Mouse (Mus musculus): ENCODE measurements around the gene Olfr551. TPM values are rescaled to one million over a fixed set of nuclear protein-coding genes. Genes with fewer than 3 reads are reported as not detected.

Gene Olfr551
- not detected in 2 replicates for polyA plus RNA-seq (2012; rRNA removed)

DNA sequence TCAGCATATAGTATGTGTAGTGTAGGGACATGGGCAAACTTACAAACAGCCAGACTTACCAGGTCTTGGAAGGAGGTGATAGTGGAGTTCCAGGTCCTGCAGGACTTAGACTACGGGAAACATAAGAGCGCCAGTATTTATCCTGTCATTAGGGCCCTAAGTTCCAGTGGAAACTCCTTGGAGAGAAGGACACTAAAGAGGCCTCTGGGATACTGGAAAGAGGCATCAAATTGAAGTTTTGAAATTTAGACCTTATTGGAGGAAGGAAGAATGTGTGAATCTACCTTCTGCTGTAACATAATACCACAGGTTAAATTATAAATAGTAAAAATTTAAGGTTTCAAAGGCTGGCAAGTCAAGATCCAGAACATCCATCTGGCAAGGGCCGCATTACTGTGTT lies at the start of gene Olfr551:
Olfr551 (minus strand) TSS at position 101 of the 400 bp plus-strand sequence.

DNA sequence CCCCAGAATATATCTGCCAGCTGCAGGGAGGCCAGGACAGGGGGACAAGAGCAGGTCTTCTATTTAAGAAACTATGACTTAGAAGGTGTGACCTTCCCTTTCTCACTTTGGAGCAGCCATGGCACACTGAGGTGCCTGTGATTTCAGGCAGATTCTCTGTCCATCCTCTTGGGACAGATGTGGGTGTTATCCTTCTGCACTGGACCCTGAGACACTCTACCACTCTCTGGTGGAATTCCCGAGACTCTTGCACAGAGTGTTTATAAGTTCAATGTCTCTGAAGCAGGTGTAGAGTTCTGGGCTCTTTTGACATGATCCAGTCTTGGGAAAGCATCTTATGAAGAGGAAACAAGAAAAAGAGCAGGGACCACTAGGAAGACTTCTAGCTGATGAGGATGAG lies 46.4 kb upstream of the Olfr551 start, which contains the start of gene Olfr554:
Olfr554 (plus strand) TSS at position 301 of the 400 bp plus-strand sequence.

DNA sequence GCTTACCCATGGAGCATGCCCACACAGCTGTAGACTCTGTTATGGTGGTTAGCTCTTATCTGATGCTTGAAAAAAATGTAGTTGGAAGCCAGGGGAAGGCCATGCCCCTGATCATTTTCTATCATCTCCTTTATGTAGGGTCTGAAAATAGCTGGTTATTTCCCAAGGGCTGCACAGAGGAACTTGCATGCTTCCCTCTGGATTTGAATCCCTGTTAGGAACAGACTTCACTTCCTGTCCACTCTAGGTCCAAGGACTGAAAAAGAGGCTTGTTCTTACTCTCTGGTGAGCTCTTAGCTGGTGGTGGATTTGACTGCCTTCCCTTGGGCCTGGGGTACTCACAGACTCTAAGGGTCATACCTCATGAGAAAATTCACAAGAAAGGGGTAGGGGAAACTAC lies 26.4 kb upstream of the Olfr551 start, which contains the start of gene Olfr553:
Olfr553 (minus strand) TSS at position 101 of the 400 bp plus-strand sequence.

DNA sequence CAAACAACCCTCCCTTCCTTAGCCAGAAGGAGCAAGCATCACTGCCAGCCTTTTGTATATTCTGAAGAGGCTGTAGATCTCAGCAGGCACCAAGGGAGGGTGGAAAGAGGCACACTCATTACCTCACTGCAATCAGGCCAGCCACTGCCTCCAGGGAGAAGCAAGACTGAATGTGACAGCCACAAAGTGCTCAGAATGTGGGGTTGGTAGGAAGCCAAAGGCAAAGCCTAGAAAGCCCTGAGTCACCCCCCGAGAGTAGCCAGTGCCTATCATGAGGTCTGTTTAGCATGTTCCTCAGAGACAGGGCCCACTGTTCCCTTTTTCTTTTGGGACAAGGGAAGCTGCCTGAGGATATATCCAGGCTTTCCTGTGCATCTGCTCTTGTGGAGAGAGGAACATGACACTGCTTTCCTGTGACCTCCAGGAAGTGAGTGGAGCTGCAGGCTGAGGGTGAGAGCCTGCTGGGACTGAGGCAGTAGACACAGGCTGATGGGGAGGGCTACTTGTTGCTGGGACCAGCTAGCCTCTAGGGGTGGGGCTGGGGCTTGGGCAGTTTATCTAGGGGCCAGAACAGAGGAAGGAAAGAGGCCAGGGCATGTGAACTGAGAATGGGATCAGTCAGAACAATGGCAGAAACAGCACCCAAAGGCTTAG lies 5.8 kb upstream of the Olfr551 start, which contains the start of gene Olfr552:
Olfr552 (plus strand) TSS at position 393 of the 654 bp plus-strand sequence.

GRCm38 (mm10) chr7:102571142-102571541 lies 20.5 kb downstream of the Olfr551 start, which contains the start of gene Olfr550:
Olfr550 (plus strand) TSS chr7:102571442.

GRCm38 (mm10) chr7:102564999-102565997 lies 26.4 kb downstream of the Olfr551 start, which contains the start of gene Trim21:
Trim21 (minus strand) TSS chr7:102565486.

GRCm38 (mm10) chr7:102549570-102549969 lies 42.1 kb downstream of the Olfr551 start, which contains the start of gene Olfr549:
Olfr549 (plus strand) TSS chr7:102549870.

GRCm38 (mm10) chr7:102540596-102540995 lies 51.1 kb downstream of the Olfr551 start, which contains the start of gene Olfr548-ps1:
Olfr548-ps1 (plus strand) TSS chr7:102540896.

DNA sequence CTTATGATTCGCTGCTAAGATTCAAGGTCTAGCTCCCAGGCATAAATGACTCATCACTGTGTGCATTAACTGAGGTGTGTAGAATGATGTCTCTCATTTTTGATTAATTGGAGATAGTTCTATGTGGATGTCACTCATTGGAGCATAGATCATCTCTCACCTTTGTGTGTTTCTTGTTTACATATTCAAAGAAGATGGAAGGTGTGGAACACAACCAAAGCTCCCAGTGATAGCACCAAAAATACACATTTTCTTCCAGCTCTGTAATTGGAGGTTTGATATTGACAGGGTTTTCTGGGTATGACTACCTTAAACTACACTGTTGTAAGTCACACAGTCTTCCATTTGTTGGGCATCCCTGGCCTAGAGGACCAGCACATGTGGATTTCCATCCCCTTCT lies 57.2 kb downstream of the Olfr551 start, which contains the start of gene Olfr547:
Olfr547 (plus strand) TSS at position 301 of the 400 bp plus-strand sequence.

Other genes with a start within 250 kb of the Olfr551 start
- gene Rrm1, start 150.2 kb downstream of the Olfr551 start, polyA plus RNA-seq (2012; rRNA removed): 159 and 361 TPM in 2 replicates
- not detected in 2 replicates for gene Olfr543, start 110.2 kb downstream of the Olfr551 start, polyA plus RNA-seq (2012; rRNA removed)
- not detected in 2 replicates for gene Olfr544, start 103.6 kb downstream of the Olfr551 start, polyA plus RNA-seq (2012; rRNA removed)
- gene Olfr545, start 92.3 kb downstream of the Olfr551 start, polyA plus RNA-seq (2012; rRNA removed): not detected in 2 replicates
- gene Olfr547, start 57.1 kb downstream of the Olfr551 start, polyA plus RNA-seq (2012; rRNA removed): not detected in 2 replicates
- gene Olfr548-ps1, start 51.0 kb downstream of the Olfr551 start, polyA plus RNA-seq (2012; rRNA removed): 0.01 TPM in 1 of 2 replicates, not detected in the other
- not detected in 2 replicates for gene Olfr549, start 42.0 kb downstream of the Olfr551 start, polyA plus RNA-seq (2012; rRNA removed)
- 4.2 and 5.1 TPM in 2 replicates for gene Trim21, start 26.4 kb downstream of the Olfr551 start, polyA plus RNA-seq (2012; rRNA removed)
- gene Olfr550, start 20.4 kb downstream of the Olfr551 start, polyA plus RNA-seq (2012; rRNA removed): not detected in 2 replicates
- not detected in 2 replicates for gene Olfr552, start 5.9 kb upstream of the Olfr551 start, polyA plus RNA-seq (2012; rRNA removed)
- not detected in 2 replicates for gene Olfr553, start 26.3 kb upstream of the Olfr551 start, polyA plus RNA-seq (2012; rRNA removed)
- not detected in 2 replicates for gene Olfr554, start 46.5 kb upstream of the Olfr551 start, polyA plus RNA-seq (2012; rRNA removed)
- not detected in 2 replicates for gene Olfr555, start 66.9 kb upstream of the Olfr551 start, polyA plus RNA-seq (2012; rRNA removed)
- gene Olfr556, start 73.0 kb upstream of the Olfr551 start, polyA plus RNA-seq (2012; rRNA removed): not detected in 2 replicates
- 20.2 and 24.8 TPM in 2 replicates for gene Trim68, start 95.4 kb upstream of the Olfr551 start, polyA plus RNA-seq (2012; rRNA removed)
- 0.06 TPM in 1 of 2 replicates, not detected in the other for gene Olfr557, start 104.0 kb upstream of the Olfr551 start, polyA plus RNA-seq (2012; rRNA removed)
- gene Olfr558, start 110.3 kb upstream of the Olfr551 start, polyA plus RNA-seq (2012; rRNA removed): 0.04 and 0.21 TPM in 2 replicates
- gene Olfr33, start 127.2 kb upstream of the Olfr551 start, polyA plus RNA-seq (2012; rRNA removed): not detected in 2 replicates
- not detected in 2 replicates for gene Olfr559, start 135.6 kb upstream of the Olfr551 start, polyA plus RNA-seq (2012; rRNA removed)
- not detected in 2 replicates for gene Olfr560, start 167.5 kb upstream of the Olfr551 start, polyA plus RNA-seq (2012; rRNA removed)
- 0.06 and 0.15 TPM in 2 replicates for gene Olfr78, start 167.6 kb upstream of the Olfr551 start, polyA plus RNA-seq (2012; rRNA removed)
- 0.05 TPM in 1 of 2 replicates, not detected in the other for gene Olfr561, start 179.3 kb upstream of the Olfr551 start, polyA plus RNA-seq (2012; rRNA removed)
- gene Olfr564, start 211.6 kb upstream of the Olfr551 start, polyA plus RNA-seq (2012; rRNA removed): not detected in 2 replicates

Measured in central nervous system, embryonic 11.5 days (tissue).